Mouse (Mus musculus) 3T3-L1 (cell line): Measurements from ENCODE around the gene Eif4a2.

Source experiments
- DNase-seq: peaks from one replicate; pipeline ENCODE4 v3.0.0-alpha.2; 2015; ENCODE audit warnings: low read depth, low spot score

The Eif4a2 gene

GRCm38 (mm10) chr16:23140911-23141310, 33.7 kb downstream of the Eif4a2 start:
- DNase-seq: no peak

GRCm38 (mm10) chr16:23144326-23144725, 37.1 kb downstream of the Eif4a2 start:
- peak; percentile 38 for DNase-seq

- DNase-seq: no peak
Measured at GRCm38 (mm10) chr16:23145211-23145610, 38.0 kb downstream of the Eif4a2 start.

- DNase-seq: no peak
Measured at GRCm38 (mm10) chr16:23146280-23146679, 39.0 kb downstream of the Eif4a2 start, which contains the start of gene Adipoq. Gene Adipoq, plus strand, starts transcription at chr16:23146536.

- DNase-seq: no peak
Measured at GRCm38 (mm10) chr16:23148936-23149335, 41.7 kb downstream of the Eif4a2 start.

GRCm38 (mm10) chr16:23149396-23149795, 42.2 kb downstream of the Eif4a2 start:
- no peak for DNase-seq

- DNase-seq: peak; percentile 68
Measured at GRCm38 (mm10) chr16:23151423-23151822, 44.2 kb downstream of the Eif4a2 start.

- DNase-seq: no peak
Measured at GRCm38 (mm10) chr16:23154261-23154660, 47.0 kb downstream of the Eif4a2 start.

- DNase-seq: no peak
Measured at GRCm38 (mm10) chr16:23157013-23157412, 49.8 kb downstream of the Eif4a2 start.

- DNase-seq: no peak
Measured at GRCm38 (mm10) chr16:23158292-23158691, 51.0 kb downstream of the Eif4a2 start.

- DNase-seq: no peak
Measured at GRCm38 (mm10) chr16:23158957-23159356, 51.7 kb downstream of the Eif4a2 start.

GRCm38 (mm10) chr16:23159749-23160148, 52.5 kb downstream of the Eif4a2 start:
- peak; percentile 89 for DNase-seq

- peak; percentile 59 for DNase-seq
Measured at GRCm38 (mm10) chr16:23162116-23162515, 54.9 kb downstream of the Eif4a2 start.
